Mouse (Mus musculus) kidney, postnatal 10 days (tissue): ENCODE measurements at regions not wholly inside any gene's neighbourhood (a gene's known extent, or its start where the extent isn't known, plus 50 kb on each side); places are given as distances from the start of the nearest gene placed in this dataset.

Experiments
- DNase-seq: peaks from one replicate; pipeline ENCODE4 v3.0.0; 2021; ENCODE audit warnings: mixed read lengths

DNA sequence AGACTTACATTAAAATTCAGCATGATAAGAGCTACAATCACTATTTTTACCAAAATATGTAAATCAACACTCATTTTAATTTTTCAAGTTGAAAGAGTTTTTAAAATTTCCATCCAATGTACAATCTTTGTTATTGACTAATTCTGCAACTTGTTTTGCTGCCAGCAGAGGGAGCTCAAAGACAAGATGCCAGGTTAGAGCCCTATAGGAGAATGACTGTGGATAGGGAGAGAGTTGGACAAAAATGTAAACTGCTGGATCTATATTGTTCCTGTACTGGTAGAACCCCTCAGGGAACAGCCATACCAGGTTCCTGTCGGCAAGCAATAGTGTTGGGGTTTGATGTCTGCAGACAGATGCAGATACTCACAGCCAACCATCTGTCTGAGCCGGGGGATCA lies 288.8 kb upstream of the 4930550L24Rik start:
- peak; percentile 13 for DNase-seq
